Mouse (Mus musculus): ENCODE measurements around the gene Unc13a. TPM values are rescaled to one million over a fixed set of nuclear protein-coding genes. Genes with fewer than 3 reads are reported as not detected.

Gene Unc13a
- polyA plus RNA-seq, 1 experiment from 2014 or later = 6.5 TPM

DNA sequence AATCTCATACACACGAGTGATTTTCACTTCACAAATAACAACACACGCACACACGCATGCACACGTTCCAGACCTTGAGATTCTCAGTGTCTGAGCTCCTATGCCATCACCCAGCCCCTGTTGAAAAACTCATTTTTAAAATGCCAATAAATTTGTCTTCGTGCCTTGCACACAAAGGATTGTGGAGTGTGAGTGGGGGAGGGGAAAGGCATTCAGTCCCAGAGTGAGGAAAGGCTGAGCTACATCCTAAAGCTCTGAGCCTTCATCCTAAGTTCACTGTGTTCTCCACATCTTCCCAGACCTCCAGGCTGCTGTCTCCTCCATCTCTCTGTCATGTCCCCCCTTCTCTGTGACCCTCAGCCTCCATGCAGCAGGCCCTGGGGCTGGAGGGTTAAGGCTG, 4.3 kb downstream of the Unc13a start:
- Histone ChIP-seq H3K27ac (ENCODE audit: low read depth, low read length) (0 out of 2 replicates have a peak overlapping the region, but pooled peaks have one; percentile 0), H3K9ac (ENCODE audit: low read length) (peak overlapping the region; percentile 30; the same call in 1 of the 2 replicates), H3K4me2 (ENCODE audit: low read depth, low read length, severe bottlenecking) (0 out of 2 replicates have a peak overlapping the region, but pooled peaks have one; percentile 8), H3K36me3 (ENCODE audit: control insufficient read depth, insufficient read depth, low read length) (no peaks in the 10 kb centered on the region), H3K4me1 (replicated peaks; ENCODE audit: control insufficient read depth, insufficient read depth, low read length) (peaks cover 19% of the 10 kb centered on the region), H3K9me3 (ENCODE audit: control insufficient read depth, low read length) (no peaks in the 10 kb centered on the region), H3K27me3 (ENCODE audit: control insufficient read depth, insufficient read depth, low read length) (peaks cover 8% of the 10 kb centered on the region; the same call in 1 of the 2 replicates), H3K4me3 (ENCODE audit: low read depth, low read length) (no peak overlapping the region)
- WGBS = 53% methylated on average over 5 of the region's 5 CpGs
- ATAC-seq (replicated peaks; ENCODE audit: low FRiP score) = no peak
- DNase-seq (ENCODE audit: low spot score) = no peak

DNA sequence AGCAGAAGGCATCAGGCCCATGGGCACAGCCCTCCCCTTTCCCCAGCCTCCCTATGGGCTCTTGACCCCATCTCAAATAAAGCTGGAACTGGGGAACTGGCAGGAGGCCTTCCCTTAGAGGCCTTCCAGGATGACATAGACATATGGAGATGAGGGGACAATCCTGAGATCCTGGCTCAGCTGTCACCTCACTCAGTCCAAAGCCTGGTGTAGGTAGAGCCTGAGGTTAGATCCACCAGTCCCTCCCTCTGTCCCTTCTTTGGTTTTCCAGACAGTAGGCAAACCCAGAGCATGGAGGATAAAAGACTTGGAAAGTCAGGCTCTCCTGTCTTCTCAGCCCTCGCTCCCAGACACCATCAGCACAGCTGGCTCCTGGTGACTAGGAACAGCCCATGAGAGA, 4.7 kb downstream of the Unc13a start:
- no peak overlapping the region for H3K4me2 ChIP-seq (ENCODE audit: low read depth, low read length, severe bottlenecking)
- peak; percentile 51 for DNase-seq (ENCODE audit: low spot score)
- H3K9ac ChIP-seq (ENCODE audit: low read length) = no peak overlapping the region
- H3K36me3 ChIP-seq (ENCODE audit: control insufficient read depth, insufficient read depth, low read length) = no peaks in the 10 kb centered on the region
- 25% methylated on average over 1 of the region's 1 CpGs for whole genome bisulfite sequencing
- peaks cover 8% of the 10 kb centered on the region; the same call in 1 of the 2 replicates for H3K27me3 ChIP-seq (ENCODE audit: control insufficient read depth, insufficient read depth, low read length)
- no peak for ATAC-seq (replicated peaks; ENCODE audit: low FRiP score)
- peaks cover 17% of the 10 kb centered on the region for H3K4me1 ChIP-seq (replicated peaks; ENCODE audit: control insufficient read depth, insufficient read depth, low read length)
- H3K4me3 ChIP-seq (ENCODE audit: low read depth, low read length) = no peak overlapping the region
- H3K27ac ChIP-seq (ENCODE audit: low read depth, low read length) = 0 out of 2 replicates have a peak overlapping the region, but pooled peaks have one; percentile 0
- no peaks in the 10 kb centered on the region for H3K9me3 ChIP-seq (ENCODE audit: control insufficient read depth, low read length)

DNA sequence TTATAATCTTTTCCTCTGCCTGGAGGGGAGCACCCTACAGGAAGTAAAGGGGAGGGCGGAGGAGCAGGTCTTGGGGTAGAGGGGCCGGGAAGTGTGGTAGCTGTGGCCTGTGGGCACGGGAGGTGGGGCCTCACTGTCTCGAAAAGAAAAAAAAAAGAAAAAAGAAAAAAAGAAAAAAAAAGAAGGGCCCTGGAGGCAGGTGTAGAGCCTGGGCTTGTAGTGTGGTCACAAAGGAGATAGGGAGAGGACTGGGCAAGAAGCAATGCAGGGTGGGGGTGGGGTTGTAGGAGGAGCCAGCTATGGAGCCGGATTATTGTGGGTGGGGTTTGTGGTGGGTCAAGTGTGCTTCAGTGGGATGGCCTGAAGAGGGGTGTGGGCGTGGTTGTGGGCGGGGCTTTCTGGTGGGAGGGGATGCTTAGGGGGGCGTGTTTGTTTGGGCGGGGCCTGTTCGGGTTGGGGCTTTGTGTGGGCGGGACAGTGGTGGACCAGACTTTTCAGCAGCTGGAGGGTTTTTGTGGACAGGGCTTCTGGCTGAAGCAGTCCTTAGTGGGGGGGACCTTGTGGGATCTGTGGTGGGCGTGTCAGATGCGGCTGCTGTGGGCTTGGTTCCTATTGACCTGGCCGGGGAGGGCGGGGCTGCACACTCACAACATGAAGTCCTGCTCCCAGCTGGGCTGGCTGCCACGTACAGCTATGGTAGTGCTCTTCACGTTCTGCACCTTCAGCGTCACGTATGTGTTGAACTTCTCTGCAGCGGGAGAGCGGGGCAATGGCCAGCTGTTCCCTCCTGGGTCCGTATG, 6.0 kb downstream of the Unc13a start:
- H3K27ac ChIP-seq (ENCODE audit: low read depth, low read length) = no peak overlapping the region
- 0 out of 2 replicates have a peak overlapping the region, but pooled peaks have one; percentile 3 for H3K9ac ChIP-seq (ENCODE audit: low read length)
- peak overlapping the region; percentile 38; the same call in 1 of the 2 replicates for H3K4me2 ChIP-seq (ENCODE audit: low read depth, low read length, severe bottlenecking)
- peak; percentile 95 for DNase-seq (ENCODE audit: low spot score)
- peak; percentile 63 for ATAC-seq (replicated peaks; ENCODE audit: low FRiP score)
- H3K27me3 ChIP-seq (ENCODE audit: control insufficient read depth, insufficient read depth, low read length) = peaks cover 8% of the 10 kb centered on the region; the same call in 1 of the 2 replicates
- no peaks in the 10 kb centered on the region for H3K9me3 ChIP-seq (ENCODE audit: control insufficient read depth, low read length)
- peaks cover 16% of the 10 kb centered on the region for H3K4me1 ChIP-seq (replicated peaks; ENCODE audit: control insufficient read depth, insufficient read depth, low read length)
- 5% methylated on average over 22 of the region's 22 CpGs for WGBS
- H3K4me3 ChIP-seq (ENCODE audit: low read depth, low read length) = no peak overlapping the region; the same call in 1 of the 2 replicates
- no peaks in the 10 kb centered on the region for H3K36me3 ChIP-seq (ENCODE audit: control insufficient read depth, insufficient read depth, low read length)

DNA sequence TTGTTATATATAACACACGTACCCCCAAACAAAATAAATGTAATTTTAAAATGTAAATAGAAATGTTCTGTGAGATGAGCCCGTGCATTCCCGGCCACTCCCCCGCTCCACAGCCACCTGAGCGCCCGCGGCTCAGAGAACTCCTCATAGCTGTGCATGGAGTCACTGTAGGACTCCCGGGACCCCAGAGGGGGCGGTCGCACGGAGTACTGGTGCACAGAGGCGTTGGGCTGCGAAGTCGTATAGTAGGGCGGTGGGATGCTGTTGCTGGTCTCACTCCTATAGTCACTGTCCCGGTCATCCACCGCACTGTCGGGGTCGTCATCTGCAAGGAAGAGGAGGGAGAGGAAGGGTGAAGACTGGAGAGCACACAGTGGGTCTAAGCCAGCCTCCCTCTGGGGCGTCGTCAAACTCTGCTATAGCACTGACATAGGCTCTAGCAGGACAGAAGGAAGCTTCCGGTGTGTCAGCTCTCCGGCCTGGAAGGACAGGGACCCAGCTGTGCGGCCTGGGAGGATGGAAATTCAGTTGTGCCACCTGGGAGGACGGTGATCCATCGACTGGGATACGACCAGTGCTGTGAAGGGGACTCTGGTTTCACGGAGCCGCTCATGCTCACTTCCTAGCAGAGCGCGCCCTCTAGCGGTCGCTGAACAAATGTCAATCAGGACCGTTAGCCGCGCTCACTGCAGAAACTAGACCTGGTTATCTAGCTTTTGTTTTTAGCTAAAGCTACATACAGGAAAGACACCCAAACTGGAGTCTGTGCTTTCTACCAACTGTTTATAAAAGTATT, 11.0 kb downstream of the Unc13a start:
- Histone ChIP-seq H3K9me3 (ENCODE audit: control insufficient read depth, low read length) (no peaks in the 10 kb centered on the region), H3K27ac (ENCODE audit: low read depth, low read length) (no peak overlapping the region), H3K36me3 (ENCODE audit: control insufficient read depth, insufficient read depth, low read length) (no peaks in the 10 kb centered on the region), H3K4me3 (ENCODE audit: low read depth, low read length) (no peak overlapping the region), H3K27me3 (ENCODE audit: control insufficient read depth, insufficient read depth, low read length) (peaks cover 23% of the 10 kb centered on the region), H3K4me2 (ENCODE audit: low read depth, low read length, severe bottlenecking) (no peak overlapping the region), H3K4me1 (replicated peaks; ENCODE audit: control insufficient read depth, insufficient read depth, low read length) (peaks cover 5% of the 10 kb centered on the region), H3K9ac (ENCODE audit: low read length) (no peak overlapping the region)
- 8% methylated on average over 36 of the region's 36 CpGs for WGBS
- DNase-seq (ENCODE audit: low spot score) (peak; percentile 92), ATAC-seq (replicated peaks; ENCODE audit: low FRiP score) (0 out of 2 replicates have a peak, but pooled peaks have one; percentile 31)

DNA sequence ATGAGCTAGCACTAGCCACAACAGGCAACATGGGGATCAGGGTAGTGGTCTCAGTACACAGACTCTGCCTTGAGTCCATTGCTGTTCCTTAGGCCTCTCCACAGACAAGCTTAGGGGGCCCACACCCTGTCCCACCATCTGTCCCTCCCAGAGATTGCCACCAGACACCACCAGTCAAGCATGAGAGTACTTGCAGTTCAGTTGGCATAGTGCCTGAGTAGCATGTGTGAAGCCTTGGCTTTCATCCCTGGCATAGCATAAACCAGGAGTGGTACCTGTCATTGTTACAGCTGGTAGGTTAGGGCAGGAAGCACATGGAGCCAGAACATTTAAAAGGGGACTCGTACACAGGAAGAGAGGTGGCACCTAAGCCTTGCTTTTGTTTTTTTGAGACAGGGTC, 11.8 kb downstream of the Unc13a start:
- 65% methylated on average over 1 of the region's 1 CpGs for WGBS
- no peak overlapping the region for H3K4me3 ChIP-seq (ENCODE audit: low read depth, low read length)
- ATAC-seq (replicated peaks; ENCODE audit: low FRiP score) (no peak), DNase-seq (ENCODE audit: low spot score) (no peak)
- no peak overlapping the region for H3K9ac ChIP-seq (ENCODE audit: low read length)
- H3K27me3 ChIP-seq (ENCODE audit: control insufficient read depth, insufficient read depth, low read length) = peaks cover 30% of the 10 kb centered on the region
- no peaks in the 10 kb centered on the region for H3K9me3 ChIP-seq (ENCODE audit: control insufficient read depth, low read length)
- H3K4me1 ChIP-seq (replicated peaks; ENCODE audit: control insufficient read depth, insufficient read depth, low read length) = peaks cover 5% of the 10 kb centered on the region
- H3K36me3 ChIP-seq (ENCODE audit: control insufficient read depth, insufficient read depth, low read length) = no peaks in the 10 kb centered on the region
- H3K27ac ChIP-seq (ENCODE audit: low read depth, low read length) = no peak overlapping the region
- no peak overlapping the region for H3K4me2 ChIP-seq (ENCODE audit: low read depth, low read length, severe bottlenecking)

DNA sequence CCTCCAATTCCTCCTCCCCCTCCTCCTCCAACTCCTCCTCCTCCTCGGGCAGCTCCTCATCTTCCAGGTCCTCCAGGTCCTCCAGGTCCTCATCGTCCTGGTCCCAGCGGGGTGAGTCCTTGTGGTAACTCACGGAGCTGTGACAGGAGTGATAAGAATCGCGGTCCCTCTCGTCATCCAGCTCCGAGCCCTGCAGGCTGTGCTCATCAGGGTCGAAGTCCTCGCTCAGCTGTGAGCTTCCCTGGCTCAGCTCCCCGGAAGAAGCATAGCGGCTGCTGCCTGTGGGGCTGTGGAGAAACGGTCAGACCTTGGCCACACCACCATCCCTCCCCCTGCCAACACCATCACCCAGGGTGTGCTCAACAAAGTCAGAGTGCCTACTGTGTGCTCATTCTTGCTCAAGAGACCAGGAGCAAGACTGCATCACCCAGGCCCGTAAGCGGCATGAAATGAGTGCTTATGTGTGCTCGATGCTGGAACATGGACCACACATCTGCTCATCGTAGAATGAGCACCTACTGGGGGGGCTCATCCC, 13.0 kb downstream of the Unc13a start:
- H3K27me3 ChIP-seq (ENCODE audit: control insufficient read depth, insufficient read depth, low read length) = peaks cover 38% of the 10 kb centered on the region
- H3K4me1 ChIP-seq (replicated peaks; ENCODE audit: control insufficient read depth, insufficient read depth, low read length) = peaks cover 5% of the 10 kb centered on the region
- H3K9me3 ChIP-seq (ENCODE audit: control insufficient read depth, low read length) = no peaks in the 10 kb centered on the region
- 30% methylated on average over 17 of the region's 17 CpGs for WGBS
- H3K36me3 ChIP-seq (ENCODE audit: control insufficient read depth, insufficient read depth, low read length) = no peaks in the 10 kb centered on the region
- H3K4me3 ChIP-seq (ENCODE audit: low read depth, low read length) = no peak overlapping the region
- no peak overlapping the region for H3K4me2 ChIP-seq (ENCODE audit: low read depth, low read length, severe bottlenecking)
- H3K9ac ChIP-seq (ENCODE audit: low read length) = no peak overlapping the region
- ATAC-seq (replicated peaks; ENCODE audit: low FRiP score) (no peak), DNase-seq (ENCODE audit: low spot score) (no peak)
- no peak overlapping the region for H3K27ac ChIP-seq (ENCODE audit: low read depth, low read length)

DNA sequence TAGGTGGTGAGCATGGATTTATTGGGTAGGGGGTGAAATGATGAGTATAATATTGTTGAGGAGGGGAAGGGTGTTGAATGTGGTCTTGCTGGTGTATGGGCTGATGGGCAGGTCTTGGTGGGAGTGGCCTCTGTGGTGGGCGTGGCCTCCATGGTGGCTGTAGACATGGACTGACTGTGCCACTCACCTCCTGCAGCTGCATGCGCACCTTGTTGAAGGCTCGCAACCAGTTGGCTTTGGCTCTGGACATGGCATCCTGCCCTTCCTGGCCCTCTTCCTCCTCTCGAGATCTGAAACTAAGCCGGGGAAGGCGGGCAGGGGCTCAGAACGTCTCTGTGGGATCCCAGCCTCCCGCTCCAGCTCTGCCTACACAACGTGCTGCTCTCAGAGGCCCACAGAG, 13.7 kb downstream of the Unc13a start:
- Histone ChIP-seq H3K9me3 (ENCODE audit: control insufficient read depth, low read length) (no peaks in the 10 kb centered on the region), H3K36me3 (ENCODE audit: control insufficient read depth, insufficient read depth, low read length) (no peaks in the 10 kb centered on the region), H3K4me3 (ENCODE audit: low read depth, low read length) (no peak overlapping the region), H3K27ac (ENCODE audit: low read depth, low read length) (no peak overlapping the region), H3K9ac (ENCODE audit: low read length) (no peak overlapping the region), H3K27me3 (ENCODE audit: control insufficient read depth, insufficient read depth, low read length) (peaks cover 38% of the 10 kb centered on the region), H3K4me2 (ENCODE audit: low read depth, low read length, severe bottlenecking) (no peak overlapping the region), H3K4me1 (replicated peaks; ENCODE audit: control insufficient read depth, insufficient read depth, low read length) (peaks cover 5% of the 10 kb centered on the region)
- ATAC-seq (replicated peaks; ENCODE audit: low FRiP score) (no peak), DNase-seq (ENCODE audit: low spot score) (no peak)
- 14% methylated on average over 9 of the region's 9 CpGs for WGBS

DNA sequence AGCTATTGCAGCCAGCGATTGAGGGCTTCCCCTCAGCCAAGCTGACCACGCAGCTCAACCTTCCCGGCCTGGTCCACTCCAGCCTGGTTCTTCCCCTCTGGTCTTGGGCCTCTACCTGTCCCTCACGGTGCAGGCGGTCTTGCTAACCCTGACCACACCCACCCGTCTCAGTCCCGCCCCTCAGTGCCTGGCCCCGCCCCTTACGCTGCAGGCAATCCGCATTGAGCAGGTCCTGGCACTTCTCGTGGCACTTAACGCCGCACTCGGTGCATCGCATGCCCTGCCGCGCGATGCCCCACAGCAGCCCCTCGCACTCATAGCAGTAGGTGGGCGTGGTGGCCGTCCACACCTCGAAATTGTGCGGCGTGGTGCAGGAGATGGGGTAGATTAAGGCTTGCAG, 17.0 kb downstream of the Unc13a start:
- Histone ChIP-seq H3K9ac (ENCODE audit: low read length) (peak overlapping the region; percentile 30; the same call in 1 of the 2 replicates), H3K4me2 (ENCODE audit: low read depth, low read length, severe bottlenecking) (peak overlapping the region; percentile 45), H3K27ac (ENCODE audit: low read depth, low read length) (no peak overlapping the region), H3K9me3 (ENCODE audit: control insufficient read depth, low read length) (no peaks in the 10 kb centered on the region), H3K27me3 (ENCODE audit: control insufficient read depth, insufficient read depth, low read length) (peaks cover 28% of the 10 kb centered on the region), H3K36me3 (ENCODE audit: control insufficient read depth, insufficient read depth, low read length) (no peaks in the 10 kb centered on the region), H3K4me3 (ENCODE audit: low read depth, low read length) (0 out of 2 replicates have a peak overlapping the region, but pooled peaks have one; percentile 14), H3K4me1 (replicated peaks; ENCODE audit: control insufficient read depth, insufficient read depth, low read length) (no peaks in the 10 kb centered on the region; the same call in 1 of the 2 replicates)
- DNase-seq (ENCODE audit: low spot score) (peak; percentile 78), ATAC-seq (replicated peaks; ENCODE audit: low FRiP score) (peak; percentile 53; the same call in 1 of the 2 replicates)
- WGBS = 1% methylated on average over 24 of the region's 24 CpGs
